Mouse (Mus musculus): ENCODE results near the gene Lrrc2. TPM values are rescaled to one million over a fixed set of nuclear protein-coding genes. Genes with fewer than 3 reads are reported as not detected.

Gene Lrrc2
- polyA plus RNA-seq (2014; fragmentation: Illumina TruSeq; extraction: RNeasy Lipid Tissue Mini Kit (QIAGEN cat#74804); ENCODE audit: low read depth, low replicate concordance) = not detected

GRCm38 (mm10) chr9:110951397-110951796, at the start of gene Lrrc2:
TSS of gene Lrrc2 (plus strand) at chr9:110951545.

GRCm38 (mm10) chr9:110916786-110917185, 34.6 kb upstream of the Lrrc2 start, which contains the start of gene Fam240a:
TSS of gene Fam240a (minus strand) at chr9:110916861.

DNA sequence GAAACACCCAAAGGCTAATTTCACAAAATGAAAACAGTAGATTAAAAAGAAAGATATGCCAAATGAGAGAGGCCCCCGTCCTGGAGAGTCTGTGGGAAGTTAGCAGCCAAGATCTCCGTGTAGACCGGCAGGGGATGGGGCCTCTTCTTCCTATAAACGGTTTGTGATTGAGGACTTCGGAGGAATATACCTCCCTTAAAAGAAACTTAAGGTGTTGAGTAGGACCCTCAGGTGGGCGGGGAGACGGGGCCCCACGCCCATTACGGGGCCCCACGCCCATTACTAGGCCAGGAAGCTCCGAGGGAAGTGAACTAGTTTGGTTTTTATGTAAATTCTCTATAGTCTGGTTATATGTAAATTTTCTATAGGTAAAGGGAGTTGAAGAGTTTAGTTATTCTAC, 5.4 kb upstream of the Lrrc2 start, which contains the start of gene Tdgf1:
TSS of gene Tdgf1 (minus strand) at position 233 of the 400 bp plus-strand sequence.

DNA sequence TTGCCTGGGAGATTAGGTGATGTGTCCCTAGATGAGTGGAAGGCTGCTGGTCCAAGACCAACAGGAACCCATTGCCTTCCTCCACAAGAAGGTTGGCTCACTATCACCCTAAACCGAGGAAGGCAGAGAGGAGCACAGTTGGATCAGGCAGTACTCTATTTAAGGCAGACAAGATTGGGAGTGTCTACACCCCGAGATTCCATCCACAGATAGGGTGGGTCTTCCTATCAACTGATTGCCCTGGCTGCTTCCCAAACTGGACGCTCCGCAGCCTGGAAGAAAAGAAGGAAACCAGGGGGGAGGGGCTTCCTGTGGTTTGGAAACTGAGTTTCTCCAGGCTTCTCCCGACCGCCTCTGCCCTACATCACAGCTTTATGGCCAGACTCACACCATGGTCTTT, 38.9 kb downstream of the Lrrc2 start, which contains the start of gene Rtp3:
TSS of gene Rtp3 (minus strand) at position 380 of the 400 bp plus-strand sequence.

DNA sequence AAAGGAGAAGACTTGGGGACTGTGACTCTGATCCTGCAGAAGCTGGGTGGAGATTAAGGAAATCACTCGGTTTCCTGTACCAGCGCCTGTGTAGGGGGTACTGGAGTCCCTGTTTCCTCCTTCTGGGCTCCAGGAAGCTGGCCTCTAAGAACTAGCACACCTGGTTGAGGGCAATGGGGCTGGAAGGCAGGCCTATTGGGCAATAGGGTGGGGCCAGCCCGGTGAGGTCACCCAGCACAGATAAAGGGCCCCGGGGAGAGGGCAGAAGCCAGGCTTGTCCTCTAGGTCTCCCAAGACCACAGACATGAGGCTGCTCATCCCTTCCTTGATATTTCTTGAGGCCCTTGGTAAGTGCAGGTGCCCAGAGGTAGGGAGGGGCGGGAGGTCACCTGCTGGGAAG, 67.7 kb downstream of the Lrrc2 start, which contains the start of gene Ltf:
TSS of gene Ltf (plus strand) at position 250 of the 400 bp plus-strand sequence.

Other genes starting within 250 kb of the Lrrc2 start
- gene Myl3, start 209.7 kb upstream of the Lrrc2 start, polyA plus RNA-seq (2014; fragmentation: Illumina TruSeq; extraction: RNeasy Lipid Tissue Mini Kit (QIAGEN cat#74804); ENCODE audit: low read depth, low replicate concordance) = not detected
- gene Pth1r, start 204.4 kb upstream of the Lrrc2 start, polyA plus RNA-seq (2014; fragmentation: Illumina TruSeq; extraction: RNeasy Lipid Tissue Mini Kit (QIAGEN cat#74804); ENCODE audit: low read depth, low replicate concordance) = 6.6 TPM
- gene Prss42, start 153.4 kb upstream of the Lrrc2 start, polyA plus RNA-seq (2014; fragmentation: Illumina TruSeq; extraction: RNeasy Lipid Tissue Mini Kit (QIAGEN cat#74804); ENCODE audit: low read depth, low replicate concordance) = 1.1 TPM
- 0.50 TPM for gene Prss44, start 137.6 kb upstream of the Lrrc2 start, polyA plus RNA-seq (2014; fragmentation: Illumina TruSeq; extraction: RNeasy Lipid Tissue Mini Kit (QIAGEN cat#74804); ENCODE audit: low read depth, low replicate concordance)
- gene Prss43, start 124.9 kb upstream of the Lrrc2 start, polyA plus RNA-seq (2014; fragmentation: Illumina TruSeq; extraction: RNeasy Lipid Tissue Mini Kit (QIAGEN cat#74804); ENCODE audit: low read depth, low replicate concordance) = 0.55 TPM
- gene Prss45, start 117.0 kb upstream of the Lrrc2 start, polyA plus RNA-seq (2014; fragmentation: Illumina TruSeq; extraction: RNeasy Lipid Tissue Mini Kit (QIAGEN cat#74804); ENCODE audit: low read depth, low replicate concordance) = 0.77 TPM
- gene Prss46, start 107.0 kb upstream of the Lrrc2 start, polyA plus RNA-seq (2014; fragmentation: Illumina TruSeq; extraction: RNeasy Lipid Tissue Mini Kit (QIAGEN cat#74804); ENCODE audit: low read depth, low replicate concordance) = 1.9 TPM
- gene Prss50, start 93.6 kb upstream of the Lrrc2 start, polyA plus RNA-seq (2014; fragmentation: Illumina TruSeq; extraction: RNeasy Lipid Tissue Mini Kit (QIAGEN cat#74804); ENCODE audit: low read depth, low replicate concordance) = 0.56 TPM
- 15.2 TPM for gene Als2cl, start 71.7 kb upstream of the Lrrc2 start, polyA plus RNA-seq (2014; fragmentation: Illumina TruSeq; extraction: RNeasy Lipid Tissue Mini Kit (QIAGEN cat#74804); ENCODE audit: low read depth, low replicate concordance)
- gene Tmie, start 71.4 kb upstream of the Lrrc2 start, polyA plus RNA-seq (2014; fragmentation: Illumina TruSeq; extraction: RNeasy Lipid Tissue Mini Kit (QIAGEN cat#74804); ENCODE audit: low read depth, low replicate concordance) = 1.6 TPM
- not detected for gene Fam240a, start 34.7 kb upstream of the Lrrc2 start, polyA plus RNA-seq (2014; fragmentation: Illumina TruSeq; extraction: RNeasy Lipid Tissue Mini Kit (QIAGEN cat#74804); ENCODE audit: low read depth, low replicate concordance)
- gene Tdgf1, start 5.4 kb upstream of the Lrrc2 start, polyA plus RNA-seq (2014; fragmentation: Illumina TruSeq; extraction: RNeasy Lipid Tissue Mini Kit (QIAGEN cat#74804); ENCODE audit: low read depth, low replicate concordance) = 0.15 TPM
- 2.5 TPM for gene Rtp3, start 39.0 kb downstream of the Lrrc2 start, polyA plus RNA-seq (2014; fragmentation: Illumina TruSeq; extraction: RNeasy Lipid Tissue Mini Kit (QIAGEN cat#74804); ENCODE audit: low read depth, low replicate concordance)
- 108 TPM for gene Ltf, start 67.7 kb downstream of the Lrrc2 start, polyA plus RNA-seq (2014; fragmentation: Illumina TruSeq; extraction: RNeasy Lipid Tissue Mini Kit (QIAGEN cat#74804); ENCODE audit: low read depth, low replicate concordance)
- gene Ccrl2, start 106.0 kb downstream of the Lrrc2 start, polyA plus RNA-seq (2014; fragmentation: Illumina TruSeq; extraction: RNeasy Lipid Tissue Mini Kit (QIAGEN cat#74804); ENCODE audit: low read depth, low replicate concordance) = 2.5 TPM
- gene Lrrfip2, start 166.0 kb downstream of the Lrrc2 start, polyA plus RNA-seq (2014; fragmentation: Illumina TruSeq; extraction: RNeasy Lipid Tissue Mini Kit (QIAGEN cat#74804); ENCODE audit: low read depth, low replicate concordance) = 36.5 TPM